Mouse (Mus musculus): Measurements from ENCODE around the gene Sptbn2. TPM values are rescaled to one million over a fixed set of nuclear protein-coding genes. Genes with fewer than 3 reads are reported as not detected.
"Not testable (repeated sequence)": the region's sequence is repeated elsewhere in the genome, so short reads cannot be mapped to it uniquely, and the experiment has no call there.

Sptbn2 gene
- polyA plus RNA-seq, 1 experiment from 2014 or later, result 26.1 TPM

DNA sequence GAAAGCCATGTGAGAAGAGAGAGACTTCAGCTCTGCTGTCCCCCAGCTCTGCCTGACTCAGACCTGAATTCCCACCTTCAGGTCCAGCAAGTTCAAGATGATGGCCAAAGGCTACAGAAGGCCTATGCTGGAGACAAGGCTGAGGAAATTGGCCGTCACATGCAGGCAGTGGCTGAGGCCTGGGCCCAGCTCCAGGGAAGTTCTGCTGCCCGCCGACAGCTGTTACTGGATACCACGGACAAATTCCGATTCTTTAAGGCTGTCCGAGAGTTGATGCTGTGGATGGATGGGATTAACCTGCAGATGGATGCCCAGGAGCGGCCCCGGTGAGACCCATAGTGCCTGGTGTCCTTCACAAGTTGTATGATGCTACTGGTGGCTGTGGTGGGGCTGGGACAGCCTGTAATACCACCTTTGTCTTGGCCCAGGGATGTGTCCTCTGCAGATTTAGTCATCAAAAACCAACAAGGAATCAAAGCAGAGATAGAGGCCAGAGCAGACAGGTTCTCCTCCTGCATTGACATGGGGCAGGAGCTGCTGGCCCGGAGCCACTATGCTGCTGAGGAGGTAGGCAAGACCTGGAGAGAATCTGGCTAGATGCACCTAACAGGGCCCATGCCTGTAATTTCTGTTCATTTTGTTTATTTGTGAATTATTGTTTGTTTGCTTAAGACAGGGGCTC lies 36.8 kb downstream of the Sptbn2 start:
- peaks cover 11% of the 10 kb centered on the region for H3K36me3 ChIP-seq (ENCODE audit: control insufficient read depth, insufficient read depth, low read length)
- H3K4me1 ChIP-seq (ENCODE audit: control insufficient read depth, insufficient read depth, low read length), result no peaks in the 10 kb centered on the region
- H3K4me2 ChIP-seq (ENCODE audit: low read depth), result no peak overlapping the region
- WGBS, result 91% methylated on average over 9 of the region's 9 CpGs
- no peak overlapping the region for H3K4me3 ChIP-seq (ENCODE audit: low read depth, low read length)
- ATAC-seq (ENCODE audit: insufficient read depth, low FRiP score, low TSS enrichment) (no peak), DNase-seq (ENCODE audit: low spot score) (no peak)
- no peaks in the 10 kb centered on the region for H3K27me3 ChIP-seq (ENCODE audit: control insufficient read depth, insufficient read depth, low read length)
- no peaks in the 10 kb centered on the region for H3K9me3 ChIP-seq (ENCODE audit: control insufficient read depth, low read length)
- no peak overlapping the region for H3K9ac ChIP-seq (ENCODE audit: low read length)
- H3K27ac ChIP-seq (ENCODE audit: low read depth, low read length), result no peak overlapping the region

DNA sequence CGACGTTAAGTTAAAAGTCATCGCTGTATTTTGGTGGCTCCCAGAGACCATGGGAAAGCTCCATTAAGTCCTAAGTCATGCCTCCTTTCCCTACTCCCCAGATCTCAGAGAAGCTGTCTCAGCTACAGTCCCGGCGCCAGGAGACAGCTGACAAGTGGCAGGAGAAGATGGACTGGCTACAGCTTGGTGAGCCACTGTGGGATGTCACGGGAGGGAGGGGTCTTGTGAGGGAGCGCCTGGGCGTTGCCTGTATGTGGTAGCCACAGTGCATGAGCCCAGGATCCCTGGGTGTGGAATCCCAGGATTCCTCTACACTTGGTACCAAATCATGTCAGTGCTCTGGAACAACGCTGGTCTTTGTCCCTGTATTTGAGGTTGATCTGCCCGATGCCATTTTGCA lies 37.5 kb downstream of the Sptbn2 start:
- no peak overlapping the region for H3K9ac ChIP-seq (ENCODE audit: low read length)
- H3K4me3 ChIP-seq (ENCODE audit: low read depth, low read length), result no peak overlapping the region
- no peaks in the 10 kb centered on the region for H3K4me1 ChIP-seq (ENCODE audit: control insufficient read depth, insufficient read depth, low read length)
- no peaks in the 10 kb centered on the region for H3K9me3 ChIP-seq (ENCODE audit: control insufficient read depth, low read length)
- no peak for ATAC-seq (ENCODE audit: insufficient read depth, low FRiP score, low TSS enrichment)
- no peak overlapping the region for H3K4me2 ChIP-seq (ENCODE audit: low read depth)
- no peak overlapping the region for H3K27ac ChIP-seq (ENCODE audit: low read depth, low read length)
- no peaks in the 10 kb centered on the region for H3K27me3 ChIP-seq (ENCODE audit: control insufficient read depth, insufficient read depth, low read length)
- 86% methylated on average over 10 of the region's 10 CpGs for WGBS
- DNase-seq (ENCODE audit: low spot score), result no peak
- H3K36me3 ChIP-seq (ENCODE audit: control insufficient read depth, insufficient read depth, low read length), result peaks cover 11% of the 10 kb centered on the region

DNA sequence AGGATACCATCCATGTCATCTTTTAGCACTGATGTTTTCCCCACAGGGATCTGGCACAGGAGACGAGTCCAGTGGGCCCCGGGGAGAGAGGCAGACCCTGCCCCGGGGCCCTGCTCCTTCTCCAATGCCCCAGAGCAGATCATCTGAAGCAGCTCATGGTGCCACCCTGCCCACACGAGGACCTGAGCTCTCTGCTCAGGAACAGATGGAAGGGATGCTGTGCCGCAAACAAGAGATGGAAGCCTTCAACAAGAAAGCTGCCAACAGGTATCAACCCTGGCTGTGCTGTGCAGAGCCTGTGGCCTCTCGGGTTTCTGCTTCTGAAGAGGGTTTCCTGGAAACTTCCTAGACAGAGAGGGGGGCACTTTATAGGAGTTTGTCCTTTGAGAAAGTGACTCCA lies 39.0 kb downstream of the Sptbn2 start:
- Histone ChIP-seq H3K4me2 (ENCODE audit: low read depth) (no peak overlapping the region), H3K4me3 (ENCODE audit: low read depth, low read length) (no peak overlapping the region), H3K27me3 (ENCODE audit: control insufficient read depth, insufficient read depth, low read length) (no peaks in the 10 kb centered on the region), H3K9ac (ENCODE audit: low read length) (no peak overlapping the region), H3K36me3 (ENCODE audit: control insufficient read depth, insufficient read depth, low read length) (peaks cover 11% of the 10 kb centered on the region), H3K27ac (ENCODE audit: low read depth, low read length) (no peak overlapping the region), H3K4me1 (ENCODE audit: control insufficient read depth, insufficient read depth, low read length) (no peaks in the 10 kb centered on the region), H3K9me3 (ENCODE audit: control insufficient read depth, low read length) (no peaks in the 10 kb centered on the region)
- DNase-seq (ENCODE audit: low spot score) (no peak), ATAC-seq (ENCODE audit: insufficient read depth, low FRiP score, low TSS enrichment) (no peak)
- WGBS, result 89% methylated on average over 6 of the region's 6 CpGs

DNA sequence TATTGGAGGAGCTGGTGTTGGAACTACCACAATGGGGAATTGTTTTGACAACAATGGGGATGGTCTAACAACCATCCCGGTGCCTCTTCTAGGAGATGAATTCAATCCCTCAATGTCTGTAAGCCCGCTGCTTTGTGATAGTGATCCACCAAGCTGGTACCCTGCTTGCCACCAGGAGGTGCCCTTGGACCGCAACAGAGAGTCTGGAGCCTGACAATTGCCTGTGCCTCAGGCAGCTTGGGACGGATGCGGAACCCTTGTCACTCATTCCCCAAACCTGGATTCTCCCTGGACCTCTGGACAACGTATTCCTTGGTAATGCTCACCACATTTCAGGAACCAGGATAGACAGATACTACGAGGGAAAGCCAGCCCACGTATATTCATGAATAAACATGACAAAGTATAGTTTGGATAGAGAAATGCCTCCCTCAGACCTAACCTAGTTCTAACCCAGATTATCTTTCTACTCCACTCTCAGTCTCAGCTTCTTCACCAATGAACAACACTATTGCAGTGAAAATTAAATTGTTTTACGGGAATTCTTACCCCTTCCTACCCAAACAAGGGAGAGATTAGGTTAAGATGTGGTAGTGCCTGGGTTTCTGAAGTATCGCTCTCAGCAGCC lies 44.7 kb downstream of the Sptbn2 start:
- H3K4me2 ChIP-seq (ENCODE audit: low read depth), result peak overlapping the region; percentile 70
- peak; percentile 88 for DNase-seq (ENCODE audit: low spot score)
- ATAC-seq (ENCODE audit: insufficient read depth, low FRiP score, low TSS enrichment), result peak; percentile 68

GRCm38 (mm10) chr19:4756193-4756911 lies 45.4 kb downstream of the Sptbn2 start, which contains the start of gene Rbm4b:
TSS of gene Rbm4b (plus strand) at chr19:4756497.
- H3K27me3 ChIP-seq (ENCODE audit: control insufficient read depth, insufficient read depth, low read length), result no peaks in the 10 kb centered on the region
- H3K4me1 ChIP-seq (ENCODE audit: control insufficient read depth, insufficient read depth, low read length), result peaks cover 18% of the 10 kb centered on the region
- 1% methylated on average over 65 of the region's 65 CpGs for WGBS
- H3K4me3 ChIP-seq (ENCODE audit: low read depth, low read length), result peak within 1 kb of the TSS; percentile 64
- H3K9ac ChIP-seq (ENCODE audit: low read length), result peak within 1 kb of the TSS; percentile 92
- peak within 1 kb of the TSS; percentile 93 for H3K27ac ChIP-seq (ENCODE audit: low read depth, low read length)
- peaks cover 4% of the 10 kb centered on the region for H3K36me3 ChIP-seq (ENCODE audit: control insufficient read depth, insufficient read depth, low read length)
- H3K9me3 ChIP-seq (ENCODE audit: control insufficient read depth, low read length), result no peaks in the 10 kb centered on the region
- peak; percentile 100 for DNase-seq (ENCODE audit: low spot score)
- peak; percentile 97 for ATAC-seq (ENCODE audit: insufficient read depth, low FRiP score, low TSS enrichment)
- H3K4me2 ChIP-seq (ENCODE audit: low read depth), result peak within 1 kb of the TSS; percentile 70

More for the DNA sequence above, 44.7 kb downstream of the Sptbn2 start:
- WGBS, result under 1% methylated on average over 10 of the region's 10 CpGs
- peak overlapping the region; percentile 64 for H3K9ac ChIP-seq (ENCODE audit: low read length)
- H3K36me3 ChIP-seq (ENCODE audit: control insufficient read depth, insufficient read depth, low read length), result peaks cover 5% of the 10 kb centered on the region
- no peaks in the 10 kb centered on the region for H3K9me3 ChIP-seq (ENCODE audit: control insufficient read depth, low read length)
- peak overlapping the region; percentile 93 for H3K27ac ChIP-seq (ENCODE audit: low read depth, low read length)
- peaks cover 18% of the 10 kb centered on the region for H3K4me1 ChIP-seq (ENCODE audit: control insufficient read depth, insufficient read depth, low read length)
- H3K4me3 ChIP-seq (ENCODE audit: low read depth, low read length), result peak overlapping the region; percentile 64
- H3K27me3 ChIP-seq (ENCODE audit: control insufficient read depth, insufficient read depth, low read length), result no peaks in the 10 kb centered on the region

DNA sequence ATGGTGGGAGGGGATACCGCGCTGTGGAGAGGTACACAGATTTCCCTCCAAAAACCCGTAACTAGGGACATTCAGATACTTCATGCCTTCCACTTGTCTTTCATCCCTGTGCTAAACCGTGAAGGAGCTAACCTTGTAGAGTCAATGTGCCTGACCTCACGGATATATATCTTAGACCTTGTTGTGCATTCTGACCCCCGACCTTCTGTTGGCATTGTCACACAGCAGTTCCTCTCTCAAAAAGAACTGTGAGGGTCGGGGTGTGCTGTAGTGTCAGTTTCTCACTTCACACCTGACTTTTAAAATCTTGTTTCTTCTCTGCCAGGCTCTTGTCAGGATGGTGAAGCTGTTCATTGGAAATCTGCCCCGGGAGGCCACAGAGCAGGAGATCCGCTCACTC lies 46.0 kb downstream of the Sptbn2 start:
- peak overlapping the region; percentile 92 for H3K9ac ChIP-seq (ENCODE audit: low read length)
- H3K4me2 ChIP-seq (ENCODE audit: low read depth), result peak overlapping the region; percentile 70
- H3K27me3 ChIP-seq (ENCODE audit: control insufficient read depth, insufficient read depth, low read length), result no peaks in the 10 kb centered on the region
- peak overlapping the region; percentile 64 for H3K4me3 ChIP-seq (ENCODE audit: low read depth, low read length)
- H3K4me1 ChIP-seq (ENCODE audit: control insufficient read depth, insufficient read depth, low read length), result peaks cover 18% of the 10 kb centered on the region
- H3K27ac ChIP-seq (ENCODE audit: low read depth, low read length), result peak overlapping the region; percentile 93
- 8% methylated on average over 9 of the region's 9 CpGs for WGBS
- DNase-seq (ENCODE audit: low spot score) (no peak), ATAC-seq (ENCODE audit: insufficient read depth, low FRiP score, low TSS enrichment) (no peak)
- H3K9me3 ChIP-seq (ENCODE audit: control insufficient read depth, low read length), result no peaks in the 10 kb centered on the region
- peaks cover 3% of the 10 kb centered on the region for H3K36me3 ChIP-seq (ENCODE audit: control insufficient read depth, insufficient read depth, low read length)

- H3K27me3 ChIP-seq (ENCODE audit: control insufficient read depth, insufficient read depth, low read length); H3K4me3 ChIP-seq (ENCODE audit: low read depth, low read length); H3K4me2 ChIP-seq (ENCODE audit: low read depth); H3K9ac ChIP-seq (ENCODE audit: low read length); H3K9me3 ChIP-seq (ENCODE audit: control insufficient read depth, low read length); ATAC-seq (ENCODE audit: insufficient read depth, low FRiP score, low TSS enrichment); H3K27ac ChIP-seq (ENCODE audit: low read depth, low read length); DNase-seq (ENCODE audit: low spot score): not testable (repeated sequence)
- 94% methylated on average over 8 of the region's 8 CpGs for WGBS
- Histone ChIP-seq H3K36me3 (ENCODE audit: control insufficient read depth, insufficient read depth, low read length) (peaks cover 15% of the 10 kb centered on the region), H3K4me1 (ENCODE audit: control insufficient read depth, insufficient read depth, low read length) (peaks cover 21% of the 10 kb centered on the region)
These were observed 49.6 kb downstream of the Sptbn2 start for GRCm38 (mm10) chr19:4760544-4760943.

GRCm38 (mm10) chr19:4762876-4763275 lies 51.9 kb downstream of the Sptbn2 start:
- WGBS, result 67% methylated on average over 1 of the region's 1 CpGs
- Histone ChIP-seq H3K4me2 (ENCODE audit: low read depth) (no peak overlapping the region), H3K27me3 (ENCODE audit: control insufficient read depth, insufficient read depth, low read length) (no peaks in the 10 kb centered on the region), H3K4me1 (ENCODE audit: control insufficient read depth, insufficient read depth, low read length) (peaks cover 16% of the 10 kb centered on the region), H3K27ac (ENCODE audit: low read depth, low read length) (no peak overlapping the region), H3K9me3 (ENCODE audit: control insufficient read depth, low read length) (no peaks in the 10 kb centered on the region), H3K4me3 (ENCODE audit: low read depth, low read length) (no peak overlapping the region), H3K36me3 (ENCODE audit: control insufficient read depth, insufficient read depth, low read length) (peaks cover 17% of the 10 kb centered on the region), H3K9ac (ENCODE audit: low read length) (no peak overlapping the region)
- DNase-seq (ENCODE audit: low spot score) (no peak), ATAC-seq (ENCODE audit: insufficient read depth, low FRiP score, low TSS enrichment) (no peak)
